Mouse (Mus musculus) thymus, adult 2 months (tissue): Measurements from ENCODE around the gene Fhl5.
"Not testable (repeated sequence)": the region's sequence is repeated elsewhere in the genome, so short reads cannot be mapped to it uniquely, and the experiment has no call there.

Source experiments
- CTCF ChIP-seq: fragments of 200-500 bp; IDR thresholded peaks from 2 replicates; pipeline ENCODE4 v1.5.1; 2012; ENCODE audit warnings: mild to moderate bottlenecking, control low read depth, low read length, moderate library complexity, borderline replicate concordance; ENCODE audit not compliant: control insufficient read depth, poor library complexity, insufficient read depth; ENCODE audit errors: extremely low read depth
- POLR2A ChIP-seq: fragments of 200-500 bp; IDR thresholded peaks from 2 replicates; pipeline ENCODE4 v1.6.1; 2012; ENCODE audit warnings: mild to moderate bottlenecking, low read length, control low read depth, moderate library complexity; ENCODE audit not compliant: control insufficient read depth, poor library complexity, insufficient read depth; ENCODE audit errors: extremely low read depth

DNA sequence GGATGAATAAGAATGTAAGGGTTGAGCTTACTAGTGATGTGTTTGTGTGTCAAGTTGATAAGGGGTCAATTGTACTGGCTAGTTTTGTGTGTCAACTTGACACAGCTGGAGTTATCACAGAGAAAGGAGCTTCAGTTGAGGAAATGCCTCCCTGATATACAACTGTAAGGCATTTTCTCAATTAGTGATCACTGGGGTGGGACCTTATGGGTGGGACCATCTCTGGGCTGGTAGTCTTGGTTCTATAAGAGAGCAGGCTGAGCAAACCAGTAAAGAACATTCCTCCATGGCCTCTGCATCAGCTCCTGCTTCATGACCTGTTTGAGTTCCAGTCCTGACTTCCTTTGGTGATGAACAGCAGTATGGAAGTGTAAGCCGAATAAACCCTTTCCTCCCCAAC lies 7.0 kb downstream of the Fhl5 start:
- not testable (repeated sequence) for TF ChIP-seq CTCF, POLR2A
